Mouse (Mus musculus) stomach, embryonic 14.5 days (tissue): ENCODE data around the gene Epha4. TPM values are rescaled to one million over a fixed set of nuclear protein-coding genes. Genes with fewer than 3 reads are reported as not detected.

Source experiments
- ATAC-seq: fragments of 200-750 bp; cut with Nextera tagmentation; 2 replicates; pipeline ENCODE4 v1.8.0; 2017; ENCODE audit warnings: low read depth, moderate TSS enrichment; ENCODE audit not compliant: insufficient number of reproducible peaks, insufficient read depth, low FRiP score
- H3K27ac ChIP-seq: fragments of 300-500 bp; sonication (generic); 2 replicates; pipeline ENCODE4 v1.5.1; 2014; ENCODE audit warnings: mild to moderate bottlenecking, low read length, moderate library complexity, mixed read lengths
- H3K27me3 ChIP-seq: fragments of 300-500 bp; sonication (generic); 2 replicates; pipeline ENCODE4 v1.6.1; 2014; ENCODE audit warnings: low read length, control low read depth, mixed read lengths; ENCODE audit not compliant: control insufficient read depth, insufficient read depth
- H3K36me3 ChIP-seq: fragments of 300-500 bp; sonication (generic); 2 replicates; pipeline ENCODE4 v1.6.1; 2014; ENCODE audit warnings: mild to moderate bottlenecking, control low read depth, low read length, moderate library complexity, mixed read lengths; ENCODE audit not compliant: control insufficient read depth, insufficient read depth
- H3K4me1 ChIP-seq: fragments of 300-500 bp; sonication (generic); 2 replicates; pipeline ENCODE4 v1.6.1; 2014; ENCODE audit warnings: low read length, control low read depth, mixed read lengths; ENCODE audit not compliant: control insufficient read depth, insufficient read depth
- H3K4me2 ChIP-seq: fragments of 300-500 bp; sonication (generic); replicated peaks from 2 replicates; pipeline ENCODE4 v1.6.1; 2014; ENCODE audit warnings: low read depth, low read length, control low read depth
- H3K4me3 ChIP-seq: fragments of 300-500 bp; sonication (generic); 2 replicates; pipeline ENCODE4 v1.5.1; 2014; ENCODE audit warnings: low read depth, low read length, control low read depth
- H3K9ac ChIP-seq: fragments of 300-500 bp; sonication (generic); replicated peaks from 2 replicates; pipeline ENCODE4 v1.6.1; 2014; ENCODE audit warnings: low read depth, mild to moderate bottlenecking, control low read depth, low read length, moderate library complexity, mixed read lengths
- H3K9me3 ChIP-seq: fragments of 300-500 bp; sonication (generic); 2 replicates; pipeline ENCODE4 v1.6.1; 2016; ENCODE audit warnings: low read depth, low read length, control low read depth; ENCODE audit not compliant: control insufficient read depth
- WGBS: fragments of 180-500 bp; shearing (Covaris S2); extraction: QIAGEN DNeasy Blood & Tissue Kit; methylation state at CpG from one replicate; pipeline ENCODE4 v1.1.7; 2014; 5-methylcytosine and 5-hydroxymethylcytosine counted together
- polyA plus RNA-seq: library from polyadenylated mRNA; unstranded; fragments of >200 nt; fragmentation: Nextera tagmentation; extraction: Ambion mirVana; gene quantifications from 2 replicates; pipeline ENCODE4 v1.2.1, GENCODE M21; 2014

Gene Epha4
- polyA plus RNA-seq, result 18.2 and 19.9 TPM in 2 replicates

- WGBS, result 1% methylated on average over 40 of the region's 40 CpGs
- peaks cover 15% of the 10 kb centered on the region; the same call in 1 of the 2 replicates for H3K4me1 ChIP-seq
- H3K9ac ChIP-seq, result peak within 1 kb of the TSS; percentile 50
- H3K27ac ChIP-seq, result peak within 1 kb of the TSS; percentile 48; the same call in 1 of the 2 replicates
- H3K4me3 ChIP-seq, result peak within 1 kb of the TSS; percentile 65
- ATAC-seq, result peak; percentile 96
- H3K36me3 ChIP-seq, result no peaks in the 10 kb centered on the region
- no peaks in the 10 kb centered on the region; the same call in 1 of the 2 replicates for H3K27me3 ChIP-seq
- H3K9me3 ChIP-seq, result no peaks in the 10 kb centered on the region
- H3K4me2 ChIP-seq, result peak within 1 kb of the TSS; percentile 95
Observed at GRCm38 (mm10) chr1:77514963-77515650, at the start of gene Epha4. Gene Epha4, minus strand, starts transcription at chr1:77515088.

GRCm38 (mm10) chr1:77556199-77556598 is 41.3 kb upstream of the Epha4 start:
- Histone ChIP-seq H3K9ac (no peak overlapping the region), H3K9me3 (no peaks in the 10 kb centered on the region), H3K4me3 (no peak overlapping the region), H3K27me3 (no peaks in the 10 kb centered on the region), H3K27ac (no peak overlapping the region), H3K36me3 (no peaks in the 10 kb centered on the region), H3K4me1 (no peaks in the 10 kb centered on the region), H3K4me2 (no peak overlapping the region)
- WGBS, result 88% methylated on average over 3 of the region's 3 CpGs
- ATAC-seq, result no peak

- no peaks in the 10 kb centered on the region for H3K27me3 ChIP-seq
- H3K36me3 ChIP-seq, result no peaks in the 10 kb centered on the region
- no peak overlapping the region for H3K9ac ChIP-seq
- no peaks in the 10 kb centered on the region for H3K9me3 ChIP-seq
- H3K4me1 ChIP-seq, result no peaks in the 10 kb centered on the region
- WGBS, result 94% methylated on average over 7 of the region's 7 CpGs
- H3K27ac ChIP-seq, result no peak overlapping the region
- ATAC-seq, result no peak
- H3K4me3 ChIP-seq, result no peak overlapping the region
- no peak overlapping the region for H3K4me2 ChIP-seq
Observed at GRCm38 (mm10) chr1:77551927-77552326, 37.0 kb upstream of the Epha4 start.

- H3K9ac ChIP-seq, result no peak overlapping the region
- H3K36me3 ChIP-seq, result no peaks in the 10 kb centered on the region
- no peak overlapping the region for H3K27ac ChIP-seq
- no peak for ATAC-seq
- no peak overlapping the region for H3K4me3 ChIP-seq
- no peaks in the 10 kb centered on the region for H3K27me3 ChIP-seq
- WGBS, result 67% methylated on average over 6 of the region's 6 CpGs
- no peak overlapping the region for H3K4me2 ChIP-seq
- H3K9me3 ChIP-seq, result no peaks in the 10 kb centered on the region
- H3K4me1 ChIP-seq, result no peaks in the 10 kb centered on the region
Observed at GRCm38 (mm10) chr1:77545722-77546121, 30.8 kb upstream of the Epha4 start.

- Histone ChIP-seq H3K4me2 (no peak overlapping the region), H3K4me3 (no peak overlapping the region), H3K9ac (no peak overlapping the region), H3K36me3 (no peaks in the 10 kb centered on the region), H3K27ac (no peak overlapping the region), H3K27me3 (no peaks in the 10 kb centered on the region), H3K4me1 (no peaks in the 10 kb centered on the region), H3K9me3 (no peaks in the 10 kb centered on the region)
- WGBS, result 91% methylated on average over 1 of the region's 1 CpGs
- no peak for ATAC-seq
Observed at GRCm38 (mm10) chr1:77545035-77545434, 30.1 kb upstream of the Epha4 start.

GRCm38 (mm10) chr1:77544279-77544678 is 29.4 kb upstream of the Epha4 start:
- Histone ChIP-seq H3K9me3 (no peaks in the 10 kb centered on the region), H3K4me2 (no peak overlapping the region), H3K27ac (no peak overlapping the region), H3K36me3 (no peaks in the 10 kb centered on the region), H3K4me3 (no peak overlapping the region), H3K27me3 (no peaks in the 10 kb centered on the region), H3K4me1 (no peaks in the 10 kb centered on the region), H3K9ac (no peak overlapping the region)
- ATAC-seq, result no peak
- WGBS, result 36% methylated on average over 3 of the region's 3 CpGs

GRCm38 (mm10) chr1:77539945-77540344 is 25.1 kb upstream of the Epha4 start:
- H3K27me3 ChIP-seq, result no peaks in the 10 kb centered on the region
- no peaks in the 10 kb centered on the region for H3K36me3 ChIP-seq
- H3K4me1 ChIP-seq, result no peaks in the 10 kb centered on the region
- ATAC-seq, result no peak
- no peak overlapping the region for H3K9ac ChIP-seq
- no peaks in the 10 kb centered on the region for H3K9me3 ChIP-seq
- WGBS, result 85% methylated on average over 12 of the region's 12 CpGs
- H3K4me3 ChIP-seq, result no peak overlapping the region
- H3K4me2 ChIP-seq, result no peak overlapping the region
- H3K27ac ChIP-seq, result no peak overlapping the region

GRCm38 (mm10) chr1:77538559-77538958 is 23.7 kb upstream of the Epha4 start:
- no peaks in the 10 kb centered on the region for H3K4me1 ChIP-seq

GRCm38 (mm10) chr1:77535905-77536304 is 21.0 kb upstream of the Epha4 start:
- Histone ChIP-seq H3K4me1 (no peaks in the 10 kb centered on the region), H3K9ac (no peak overlapping the region), H3K27ac (no peak overlapping the region), H3K4me3 (no peak overlapping the region), H3K36me3 (no peaks in the 10 kb centered on the region), H3K27me3 (no peaks in the 10 kb centered on the region), H3K9me3 (no peaks in the 10 kb centered on the region), H3K4me2 (no peak overlapping the region)
- no peak for ATAC-seq
- 33% methylated on average over 5 of the region's 5 CpGs for WGBS

More at GRCm38 (mm10) chr1:77538559-77538958, 23.7 kb upstream of the Epha4 start:
- no peaks in the 10 kb centered on the region for H3K36me3 ChIP-seq
- H3K4me2 ChIP-seq, result no peak overlapping the region
- H3K27ac ChIP-seq, result no peak overlapping the region
- H3K9ac ChIP-seq, result no peak overlapping the region
- H3K27me3 ChIP-seq, result no peaks in the 10 kb centered on the region
- 40% methylated on average over 2 of the region's 2 CpGs for WGBS
- no peak for ATAC-seq
- no peak overlapping the region for H3K4me3 ChIP-seq
- H3K9me3 ChIP-seq, result no peaks in the 10 kb centered on the region
